Comparison of ENCODE assay signal across 19 mouse cellular contexts in the genomic region with DNA sequence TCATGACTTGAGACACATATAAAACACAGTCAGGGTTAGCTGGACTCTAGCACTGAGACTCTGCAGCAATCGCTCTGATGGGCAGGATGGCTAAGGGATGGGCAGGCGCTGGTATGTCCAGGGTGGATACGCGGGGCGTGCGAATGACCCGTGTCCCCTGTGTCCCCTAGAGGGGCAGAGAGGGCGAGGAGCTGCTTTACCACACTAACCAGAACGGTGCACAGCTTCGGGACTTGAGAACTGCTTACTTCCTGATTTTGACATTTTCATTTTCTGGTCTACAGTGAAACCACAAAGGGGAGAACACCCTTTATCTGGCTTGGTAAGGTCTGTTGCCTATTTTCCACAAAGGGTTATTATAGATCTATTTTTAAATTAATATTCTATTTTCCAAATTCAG. TPM values are rescaled to one million over a fixed set of nuclear protein-coding genes. Genes with fewer than 3 reads are reported as not detected.
DNase-seq lines count a peak whose midpoint lies in the region; ATAC-seq lines count a peak whose summit lies in the region.
"Had no signal": no experiment of that assay in that cellular context is flagged by ENCODE, and none has a peak within 500 bp of the region (broad histone marks: within the 10 kb centered on the region; RNA-seq: fewer than 3 reads in every experiment).

No protein-coding gene starts in this region.

- H3K9ac ChIP-seq in liver, embryonic 15.5 days: no peak overlapping the region
- H3K9ac ChIP-seq: embryonic facial prominence, embryonic 12.5 days; forebrain, embryonic 13.5 days; hindbrain, embryonic 15.5 days had no signal

- 17% methylated on average over 10 of the region's 10 CpGs for WGBS in liver, embryonic 15.5 days (ENCODE audit: insufficient replicate concordance)

- H3K9me3 ChIP-seq in liver, embryonic 15.5 days (replicated peaks): no peaks in the 10 kb centered on the region
- H3K9me3 ChIP-seq: embryonic facial prominence, embryonic 12.5 days; forebrain, embryonic 13.5 days; hindbrain, embryonic 15.5 days; midbrain, embryonic 10.5 days had no signal

- H3K4me1 ChIP-seq in liver, embryonic 15.5 days (replicated peaks): peaks cover 12% of the 10 kb centered on the region; the same call in 1 of the 2 replicates
- H3K4me1 ChIP-seq: embryonic facial prominence, embryonic 12.5 days; forebrain, embryonic 13.5 days; hindbrain, embryonic 15.5 days had no signal

- H3K4me3 ChIP-seq in liver, embryonic 15.5 days (replicated peaks): no peak overlapping the region
- H3K4me3 ChIP-seq: embryonic facial prominence, embryonic 12.5 days; forebrain, embryonic 13.5 days; hindbrain, embryonic 15.5 days; midbrain, embryonic 10.5 days had no signal

- peak; percentile 51 for ATAC-seq in activated CD4-positive, CD25-positive, alpha-beta regulatory T cell, adult 4 months
- no peak for ATAC-seq in liver, embryonic 15.5 days (ENCODE audit: insufficient read depth)
- ATAC-seq: forebrain, embryonic 13.5 days had no signal

- peak overlapping the region; percentile 33; the same call in 1 of the 2 replicates for H3K27ac ChIP-seq in liver, embryonic 15.5 days (replicated peaks)
- H3K27ac ChIP-seq: embryonic facial prominence, embryonic 12.5 days; forebrain, embryonic 13.5 days; hindbrain, embryonic 15.5 days; kidney, postnatal 0 days; midbrain, embryonic 10.5 days had no signal

- H3K27me3 ChIP-seq in liver, embryonic 15.5 days: no peaks in the 10 kb centered on the region
- H3K27me3 ChIP-seq in splenic B cell, adult 2 months (ENCODE audit: control insufficient read depth, insufficient read depth, low read length, poor library complexity, severe bottlenecking): no peaks in the 10 kb centered on the region
- H3K27me3 ChIP-seq: embryonic facial prominence, embryonic 12.5 days; forebrain, embryonic 13.5 days; hindbrain, embryonic 15.5 days had no signal

- no peaks in the 10 kb centered on the region for H3K36me3 ChIP-seq in liver, embryonic 15.5 days (replicated peaks)
- H3K36me3 ChIP-seq in splenic B cell, adult 2 months (ENCODE audit: control insufficient read depth, insufficient read depth, low read length, poor library complexity, severe bottlenecking): no peaks in the 10 kb centered on the region
- H3K36me3 ChIP-seq: embryonic facial prominence, embryonic 12.5 days; hindbrain, embryonic 15.5 days; midbrain, embryonic 10.5 days had no signal

- H3K4me2 ChIP-seq in liver, embryonic 15.5 days: peak overlapping the region; percentile 31
- H3K4me2 ChIP-seq: embryonic facial prominence, embryonic 12.5 days; forebrain, embryonic 13.5 days; hindbrain, embryonic 15.5 days had no signal

- peak; percentile 56 to 64 for DNase-seq in spleen, adult 18-20 months
- DNase-seq in spleen, adult 12 weeks (ENCODE audit: low spot score): no peak
- DNase-seq in splenic B cell, adult 2 months (ENCODE audit: low read depth, low spot score): peak; percentile 74
- no peak for DNase-seq in adrenal gland, adult 18-20 months (ENCODE audit: low spot score in 2 of 2)
- no peak for DNase-seq in cerebellum, adult 8-10 months
- DNase-seq in lung, postnatal 36 days: no peak
- DNase-seq: cerebellum, adult 18-20 months; heart, adult 18-20 months; right cerebral cortex, postnatal 25 days had no signal

RNA-seq across cellular contexts. Expression of a gene that starts 44.6 kb away (rescaled TPM):
- polyA plus RNA-seq in activated CD4-positive, CD25-positive, alpha-beta regulatory T cell, adult 4 months (2017; shearing (Covaris generic)): 10 to 100 TPM; 36.2 to 37.2 TPM
- polyA plus RNA-seq in liver, embryonic 15.5 days (2015; fragmentation: Nextera tagmentation; extraction: Ambion mirVana): 11.4 and 12.7 TPM in 2 replicates
- 10 to 100 TPM; 46.3 to 46.8 TPM for total RNA-seq in adrenal gland, adult 18-20 months (2021)

RNA-seq across cellular contexts. Expression of a gene that starts 44.9 kb away (rescaled TPM):
- 10 to 100 TPM; 19.7 to 29.2 TPM for polyA plus RNA-seq in activated CD4-positive, CD25-positive, alpha-beta regulatory T cell, adult 4 months (2017; shearing (Covaris generic))
- polyA plus RNA-seq in liver, embryonic 15.5 days (2015; fragmentation: Nextera tagmentation; extraction: Ambion mirVana): 11.6 and 13.2 TPM in 2 replicates
- 10 to 100 TPM; 41.3 to 57.0 TPM for total RNA-seq in adrenal gland, adult 18-20 months (2021)

RNA-seq across cellular contexts. Expression of a gene that starts 45.0 kb away (rescaled TPM):
- polyA plus RNA-seq in activated CD4-positive, CD25-positive, alpha-beta regulatory T cell, adult 4 months (2017; shearing (Covaris generic)): not detected
- polyA plus RNA-seq in liver, embryonic 15.5 days (2015; fragmentation: Nextera tagmentation; extraction: Ambion mirVana): 2.9 and 3.6 TPM in 2 replicates
- total RNA-seq in adrenal gland, adult 18-20 months (2021): not detected
- total RNA-seq: layer of hippocampus, postnatal 25 days had no signal
- polyA plus RNA-seq: forebrain, embryonic 13.5 days; hindbrain, embryonic 15.5 days; kidney, postnatal 0 days; neural tube, embryonic 14.5 days; urinary bladder, adult 2 months had no signal

Comparison
In these comparisons a context has a peak if more than half of its experiments do, and no peak if none do; other contexts are left out.
1. DNase-seq: peak in spleen, adult 18-20 months (2 of 2) and splenic B cell, adult 2 months (single experiment); none in spleen, adult 12 weeks (single experiment), adrenal gland, adult 18-20 months (0 of 2), cerebellum, adult 8-10 months (single experiment) and lung, postnatal 36 days (single experiment).